Mouse (Mus musculus): ENCODE results near the gene Olig2. TPM values are rescaled to one million over a fixed set of nuclear protein-coding genes. Genes with fewer than 3 reads are reported as not detected.

Gene Olig2
- polyA plus RNA-seq, 1 experiment = 25.1 TPM

DNA sequence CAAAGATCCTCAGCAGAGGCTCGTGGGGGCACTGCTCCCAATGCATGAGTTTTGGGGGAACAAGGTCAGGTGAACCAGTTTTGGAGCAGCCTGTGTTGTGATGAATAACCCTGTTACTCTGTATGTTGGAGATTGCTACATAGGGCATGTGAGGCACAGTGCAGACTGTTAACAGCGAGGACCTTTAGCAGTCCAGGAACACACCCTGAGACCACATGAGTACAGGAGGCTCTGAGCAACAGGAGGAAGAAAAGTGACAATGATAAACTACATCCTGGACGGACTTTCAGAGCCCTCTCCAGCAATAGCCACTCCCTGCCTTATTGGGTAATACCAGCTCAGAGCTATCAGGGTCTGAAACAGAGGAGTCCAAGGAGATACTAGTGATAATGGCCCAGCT is 33.7 kb downstream of the Olig2 start:
- TF ChIP-seq POLR2A (IDR thresholded peaks at IDR 0.05; ENCODE audit: borderline replicate concordance, extremely low read depth, insufficient read depth, insufficient read length, poor library complexity, severe bottlenecking) = no peak
- TF ChIP-seq CTCF (IDR thresholded peaks at IDR 0.05; ENCODE audit: borderline replicate concordance, extremely low read depth, insufficient read depth, insufficient read length) = no peak
- no peak for DNase-seq (ENCODE audit: low read depth)

DNA sequence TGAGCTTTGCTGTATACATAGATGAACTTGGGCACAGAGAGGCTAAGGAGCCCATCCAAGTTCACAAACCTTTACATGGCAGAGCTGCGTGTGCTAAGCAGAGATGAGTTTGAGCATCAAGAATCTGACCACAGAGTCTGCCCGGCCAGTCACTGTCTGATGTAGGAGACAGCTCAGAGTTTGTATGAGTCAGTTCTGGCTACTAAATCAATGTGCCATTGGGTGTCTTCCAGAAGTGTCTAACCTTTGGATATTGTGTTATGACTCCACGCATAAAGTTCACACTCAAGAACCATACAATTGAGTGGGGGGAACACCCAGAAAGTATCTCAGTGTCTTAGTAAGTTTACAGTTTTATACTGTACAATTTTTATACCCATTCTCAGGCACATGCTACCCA is 35.6 kb downstream of the Olig2 start:
- no peak for DNase-seq (ENCODE audit: low read depth)
- no peak for TF ChIP-seq POLR2A (IDR thresholded peaks at IDR 0.05; ENCODE audit: borderline replicate concordance, extremely low read depth, insufficient read depth, insufficient read length, poor library complexity, severe bottlenecking)

DNA sequence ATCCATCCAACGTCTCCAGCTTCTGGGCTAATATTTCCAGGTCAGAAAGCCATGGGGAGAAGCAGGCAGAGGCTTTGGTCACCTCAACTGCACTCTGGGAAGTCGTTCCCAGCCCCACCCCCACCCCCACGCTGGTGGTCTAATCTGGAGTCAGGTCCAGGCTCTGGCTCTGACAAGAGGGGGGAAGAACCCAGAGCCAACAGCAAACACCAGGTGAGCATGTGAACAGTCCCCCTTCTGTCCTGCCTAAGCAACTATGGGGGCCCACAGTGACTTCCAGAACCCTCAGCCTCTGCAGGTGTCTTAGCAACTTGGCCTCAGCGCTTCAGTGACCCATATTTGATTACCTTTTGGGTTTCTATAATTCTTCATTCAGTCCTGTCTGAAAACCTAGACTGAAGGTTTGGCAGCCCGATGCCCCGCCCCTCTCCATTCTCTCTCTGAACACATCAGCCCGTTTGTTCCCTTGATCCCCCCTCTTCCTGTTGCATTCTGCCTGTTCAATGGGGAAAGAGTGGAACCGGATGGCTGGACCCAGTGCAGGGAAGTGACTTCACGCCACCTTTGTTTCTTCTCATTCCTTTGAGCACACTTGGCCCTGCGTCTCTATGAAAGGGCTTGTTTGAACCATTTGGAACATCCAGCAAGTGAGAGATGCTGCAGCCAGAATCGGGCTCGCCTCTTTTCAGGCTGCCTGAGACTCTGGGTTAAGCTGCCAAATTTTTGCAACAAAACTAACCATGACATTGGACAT is 37.4 kb downstream of the Olig2 start:
- peak; percentile 77 for DNase-seq (ENCODE audit: low read depth)
- TF ChIP-seq POLR2A (IDR thresholded peaks at IDR 0.05; ENCODE audit: borderline replicate concordance, extremely low read depth, insufficient read depth, insufficient read length, poor library complexity, severe bottlenecking) = no peak
- no peak for TF ChIP-seq CTCF (IDR thresholded peaks at IDR 0.05; ENCODE audit: borderline replicate concordance, extremely low read depth, insufficient read depth, insufficient read length)

GRCm38 (mm10) chr16:91265972-91266371 is 40.7 kb downstream of the Olig2 start:
- peak; percentile 59 for DNase-seq (ENCODE audit: low read depth)
- TF ChIP-seq CTCF (IDR thresholded peaks at IDR 0.05; ENCODE audit: borderline replicate concordance, extremely low read depth, insufficient read depth, insufficient read length) = no peak
- TF ChIP-seq POLR2A (IDR thresholded peaks at IDR 0.05; ENCODE audit: borderline replicate concordance, extremely low read depth, insufficient read depth, insufficient read length, poor library complexity, severe bottlenecking) = no peak

DNA sequence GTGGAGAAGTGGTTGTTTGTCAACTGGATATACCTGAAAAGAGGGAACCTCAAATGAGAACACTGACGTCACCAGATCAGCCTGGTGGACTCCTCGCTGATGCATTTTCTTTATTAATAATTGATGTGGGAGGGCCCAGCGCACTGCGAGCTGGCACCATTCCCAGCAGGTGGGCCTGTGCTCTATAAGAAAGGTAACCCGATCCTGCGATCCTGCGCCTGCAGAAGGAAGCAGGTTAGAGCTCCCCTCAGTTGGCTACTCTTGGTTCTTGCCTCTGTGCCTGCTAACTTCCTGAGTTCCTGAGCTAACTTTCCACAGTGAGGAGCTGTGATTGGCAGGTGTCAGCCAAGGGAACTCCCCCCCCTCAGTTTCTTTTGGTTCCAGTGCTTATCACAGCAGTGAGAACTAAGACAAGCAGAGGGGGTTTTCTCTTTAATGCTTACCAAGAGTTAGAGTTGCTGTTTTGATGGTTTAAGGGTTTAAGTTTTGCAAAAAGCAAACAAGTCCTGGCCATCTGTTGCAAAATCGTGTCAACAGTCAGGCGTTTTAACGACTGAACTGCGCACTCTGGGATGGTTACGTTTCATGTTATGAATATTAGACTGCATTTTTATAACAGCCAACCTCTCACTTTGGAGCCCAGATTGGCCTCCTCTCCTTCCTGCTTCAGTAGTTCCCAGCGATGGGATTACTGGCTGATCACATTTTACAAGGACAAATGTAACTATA is 43.6 kb downstream of the Olig2 start:
- TF ChIP-seq CTCF (IDR thresholded peaks at IDR 0.05; ENCODE audit: borderline replicate concordance, extremely low read depth, insufficient read depth, insufficient read length) = no peak
- TF ChIP-seq POLR2A (IDR thresholded peaks at IDR 0.05; ENCODE audit: borderline replicate concordance, extremely low read depth, insufficient read depth, insufficient read length, poor library complexity, severe bottlenecking) = no peak
- DNase-seq (ENCODE audit: low read depth) = no peak

DNA sequence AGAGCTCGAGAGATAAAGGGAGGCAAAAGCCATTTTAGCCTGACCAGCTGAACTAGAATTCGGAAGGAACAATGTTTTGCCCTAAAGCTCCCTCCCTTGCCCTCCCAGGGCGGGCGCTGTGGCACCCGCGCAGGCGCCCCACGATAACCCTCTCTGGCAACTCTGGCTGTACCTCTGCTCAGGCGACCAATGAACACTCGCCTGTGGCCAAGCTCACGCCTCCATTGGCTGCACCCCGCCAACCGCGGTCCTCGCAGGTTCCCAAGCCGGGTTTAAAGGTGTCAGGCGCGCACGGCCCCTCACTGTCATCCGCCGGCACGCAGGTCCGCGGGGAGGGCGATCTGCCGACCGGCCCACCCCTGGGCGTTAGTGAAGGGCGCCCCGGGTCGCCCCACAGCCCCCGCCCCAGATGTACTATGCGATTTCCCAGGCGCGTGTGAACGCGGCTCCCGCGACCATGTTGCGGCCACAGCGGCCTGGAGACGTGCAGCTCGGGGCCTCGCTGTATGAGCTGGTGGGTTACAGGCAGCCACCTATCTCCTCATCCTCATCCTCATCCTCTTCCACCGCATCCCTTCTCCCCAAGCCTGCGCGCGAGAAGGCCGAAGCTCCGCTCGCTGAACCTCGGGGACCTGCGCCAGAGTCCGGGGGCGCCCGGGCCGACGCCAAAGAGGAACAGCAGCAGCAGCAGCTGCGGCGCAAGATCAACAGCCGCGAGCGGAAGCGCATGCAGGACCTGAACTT is 44.4 kb downstream of the Olig2 start, which contains the start of gene Olig1:
TSS of gene Olig1 (plus strand) at position 305 of the 744 bp plus-strand sequence.
- DNase-seq (ENCODE audit: low read depth) = peak; percentile 90
- TF ChIP-seq POLR2A (IDR thresholded peaks at IDR 0.05; ENCODE audit: borderline replicate concordance, extremely low read depth, insufficient read depth, insufficient read length, poor library complexity, severe bottlenecking) (no peak), CTCF (IDR thresholded peaks at IDR 0.05; ENCODE audit: borderline replicate concordance, extremely low read depth, insufficient read depth, insufficient read length) (no peak)

DNA sequence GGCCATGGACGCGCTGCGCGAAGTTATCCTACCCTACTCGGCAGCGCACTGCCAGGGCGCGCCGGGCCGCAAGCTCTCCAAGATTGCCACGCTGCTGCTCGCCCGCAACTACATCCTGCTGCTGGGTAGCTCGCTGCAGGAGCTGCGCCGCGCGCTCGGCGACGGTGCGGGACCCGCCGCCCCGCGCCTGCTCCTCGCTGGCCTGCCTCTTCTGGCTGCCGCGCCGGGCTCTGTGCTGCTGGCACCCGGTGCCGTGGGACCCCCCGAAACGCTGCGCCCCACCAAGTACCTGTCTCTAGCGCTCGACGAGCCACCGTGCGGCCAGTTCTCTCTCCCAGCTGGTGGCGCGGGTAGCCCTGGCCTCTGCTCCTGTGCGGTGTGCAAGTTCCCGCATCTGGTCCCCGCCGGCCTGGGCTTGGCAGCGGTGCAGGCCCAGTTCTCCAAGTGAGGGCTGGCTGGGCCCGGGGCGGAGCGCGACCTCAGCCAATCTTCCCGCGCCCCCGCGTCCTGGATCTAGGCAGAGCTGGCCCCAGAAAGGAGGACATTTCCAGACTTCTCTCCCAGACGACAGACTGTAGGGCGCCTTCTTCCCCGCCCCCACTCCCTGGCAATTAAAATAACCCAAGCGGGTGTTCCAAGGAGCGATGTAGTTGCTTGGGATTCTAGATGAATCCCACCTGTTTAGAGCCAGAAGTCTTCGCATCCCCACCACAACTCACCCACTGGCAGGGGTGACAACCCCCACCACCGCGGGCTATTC is 45.1 kb downstream of the Olig2 start:
- peak; percentile 27 for DNase-seq (ENCODE audit: low read depth)
- TF ChIP-seq POLR2A (IDR thresholded peaks at IDR 0.05; ENCODE audit: borderline replicate concordance, extremely low read depth, insufficient read depth, insufficient read length, poor library complexity, severe bottlenecking) (no peak), CTCF (IDR thresholded peaks at IDR 0.05; ENCODE audit: borderline replicate concordance, extremely low read depth, insufficient read depth, insufficient read length) (no peak)

GRCm38 (mm10) chr16:91270982-91271549 is 45.8 kb downstream of the Olig2 start:
- DNase-seq (ENCODE audit: low read depth) = peak; percentile 15
- TF ChIP-seq POLR2A (IDR thresholded peaks at IDR 0.05; ENCODE audit: borderline replicate concordance, extremely low read depth, insufficient read depth, insufficient read length, poor library complexity, severe bottlenecking) (no peak), CTCF (IDR thresholded peaks at IDR 0.05; ENCODE audit: borderline replicate concordance, extremely low read depth, insufficient read depth, insufficient read length) (no peak)

- TF ChIP-seq CTCF (IDR thresholded peaks at IDR 0.05; ENCODE audit: borderline replicate concordance, extremely low read depth, insufficient read depth, insufficient read length) (no peak), POLR2A (IDR thresholded peaks at IDR 0.05; ENCODE audit: borderline replicate concordance, extremely low read depth, insufficient read depth, insufficient read length, poor library complexity, severe bottlenecking) (no peak)
- DNase-seq (ENCODE audit: low read depth) = no peak
Observed at GRCm38 (mm10) chr16:91271634-91272033, 46.4 kb downstream of the Olig2 start.

Other genes starting within 250 kb of the Olig2 start
- 66.0 and 90.7 TPM in 2 replicates for gene Synj1, start 214.1 kb upstream of the Olig2 start, polyA plus RNA-seq (2012; rRNA removed)
- 148 and 160 TPM in 2 replicates for gene Paxbp1, start 180.9 kb upstream of the Olig2 start, polyA plus RNA-seq (2012; rRNA removed)
- 0.63 and 0.87 TPM in 2 replicates for gene 4932438H23Rik, start 130.3 kb upstream of the Olig2 start, polyA plus RNA-seq (2012; rRNA removed)
- gene Olig1, start 44.3 kb downstream of the Olig2 start, polyA plus RNA-seq (2012; rRNA removed) = 47.7 and 61.3 TPM in 2 replicates
- 20.5 and 24.1 TPM in 2 replicates for gene Ifnar2, start 147.3 kb downstream of the Olig2 start, polyA plus RNA-seq (2012; rRNA removed)
- gene Gm21970, start 166.3 kb downstream of the Olig2 start, polyA plus RNA-seq (2012; rRNA removed) = 0.11 TPM in 1 of 2 replicates, not detected in the other
- gene Il10rb, start 180.7 kb downstream of the Olig2 start, polyA plus RNA-seq (2012; rRNA removed) = 6.1 and 7.0 TPM in 2 replicates

Data from brain, embryonic 14.5 days (tissue).